Mouse (Mus musculus) spleen, postnatal 14 days (tissue): Measurements from ENCODE around the gene Cdv3.
"Not testable (repeated sequence)": the region's sequence is repeated elsewhere in the genome, so short reads cannot be mapped to it uniquely, and the experiment has no call there.

Experiments used
- DNase-seq, 2 experiments: peaks; one replicate each; pipeline ENCODE4 v3.0.0; 2021 to 2022; ENCODE audit warnings: low spot score in 2 of 2

Gene Cdv3

DNA sequence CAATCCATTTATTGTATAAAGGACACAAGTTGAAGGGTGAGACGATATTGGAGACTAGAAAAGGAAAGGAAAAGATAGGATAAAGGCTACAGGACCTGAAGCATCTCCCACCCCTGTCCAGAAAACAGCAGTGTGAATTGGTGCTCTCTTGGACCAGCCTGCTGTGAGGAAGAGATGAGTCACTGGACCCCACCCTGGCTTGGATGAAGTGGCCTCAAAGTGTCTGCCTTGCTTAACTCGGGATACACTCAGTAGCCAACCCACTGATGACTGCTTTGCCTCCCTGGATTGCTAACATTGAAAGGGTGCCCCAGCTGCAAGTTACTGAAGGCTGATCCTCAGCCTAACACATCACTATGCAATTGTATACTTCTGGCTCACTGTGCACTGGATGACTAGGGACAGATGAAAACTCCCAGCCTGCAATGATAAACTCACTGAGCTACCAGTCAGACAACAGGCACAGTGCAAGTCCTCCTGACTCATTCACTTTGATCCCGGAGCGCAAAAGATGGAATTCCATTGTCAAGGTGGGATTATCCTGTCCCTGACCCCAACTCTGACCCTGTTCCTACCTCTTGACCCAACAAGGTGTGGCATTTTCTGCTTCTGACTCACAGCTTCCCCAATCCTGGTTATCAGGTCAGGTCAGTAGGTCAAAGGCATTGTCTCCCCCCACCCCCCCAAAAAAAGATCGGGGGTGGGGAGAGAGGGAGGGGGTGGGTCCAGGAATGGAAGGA lies 6.8 kb upstream of the Cdv3 start:
- DNase-seq: no peak

- no peak for DNase-seq
Measured at GRCm38 (mm10) chr9:103369951-103370350, 4.3 kb upstream of the Cdv3 start.

GRCm38 (mm10) chr9:103366356-103366755 lies 716 bp upstream of the Cdv3 start:
- DNase-seq: no peak

DNA sequence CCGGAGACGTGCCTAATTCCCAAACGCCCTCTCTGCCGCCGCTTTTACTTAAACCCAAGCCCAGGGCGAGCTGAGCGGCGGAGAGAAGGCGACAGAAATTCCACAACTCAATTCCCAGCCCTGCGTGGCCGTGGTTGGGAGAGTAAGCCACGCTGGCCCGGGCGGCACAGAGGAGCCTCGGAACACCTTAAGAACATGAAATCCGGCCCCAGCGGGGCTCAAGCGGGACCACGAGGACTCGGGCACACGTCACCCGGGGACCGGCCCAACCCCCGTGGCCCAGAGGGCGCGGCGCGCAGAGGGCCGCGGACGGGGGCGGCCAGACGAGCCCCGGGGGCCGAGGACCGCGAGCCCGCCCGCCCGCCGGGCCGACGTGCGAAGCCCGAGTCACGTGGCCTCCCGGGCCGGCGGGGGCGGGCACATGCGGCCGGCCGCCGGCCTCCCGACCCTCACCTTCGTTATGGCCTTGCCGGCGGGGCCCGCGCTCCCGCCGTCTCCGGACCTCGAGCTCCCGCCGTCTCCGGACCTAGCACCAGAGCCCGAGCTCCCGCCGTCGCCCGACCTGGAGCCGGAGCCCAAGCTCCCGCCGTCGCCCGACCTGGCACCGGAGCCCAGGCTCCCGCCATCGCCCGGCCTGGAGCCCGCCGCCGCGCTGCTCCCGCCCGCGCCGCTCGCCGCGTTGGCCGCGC lies 895 bp downstream of the Cdv3 start:
- peak in 1 of 2 experiments; percentile 55 for DNase-seq

GRCm38 (mm10) chr9:103363730-103364417 lies 1.8 kb downstream of the Cdv3 start:
- no peak for DNase-seq

- no peak for DNase-seq
Measured at GRCm38 (mm10) chr9:103363088-103363487, 2.6 kb downstream of the Cdv3 start.

- DNase-seq: no peak
Measured at GRCm38 (mm10) chr9:103360642-103361041, 5.0 kb downstream of the Cdv3 start.

DNA sequence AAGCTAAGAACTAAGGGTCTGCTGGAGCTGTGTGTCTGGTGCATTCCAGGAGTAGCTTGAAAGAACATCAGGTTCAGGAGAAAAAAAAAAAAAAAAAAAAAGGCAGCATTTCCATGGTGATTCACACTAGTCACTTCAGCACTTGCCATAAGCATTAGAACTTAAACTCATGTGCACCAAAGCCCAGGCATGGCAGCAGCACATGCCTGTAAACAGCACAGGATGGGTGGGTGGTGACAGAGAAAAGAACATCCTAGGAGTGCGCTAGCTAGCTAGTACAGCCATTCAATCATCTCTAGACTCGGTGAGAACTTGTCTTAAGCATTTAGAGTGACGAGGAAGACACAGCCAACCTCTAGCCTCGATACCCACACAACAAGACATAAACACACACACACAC lies 7.1 kb downstream of the Cdv3 start:
- no peak for DNase-seq

- DNase-seq: no peak
Measured at GRCm38 (mm10) chr9:103357893-103358292, 7.7 kb downstream of the Cdv3 start.

- not testable (repeated sequence) for DNase-seq
Measured at GRCm38 (mm10) chr9:103353500-103354260, 12.0 kb downstream of the Cdv3 start.

DNA sequence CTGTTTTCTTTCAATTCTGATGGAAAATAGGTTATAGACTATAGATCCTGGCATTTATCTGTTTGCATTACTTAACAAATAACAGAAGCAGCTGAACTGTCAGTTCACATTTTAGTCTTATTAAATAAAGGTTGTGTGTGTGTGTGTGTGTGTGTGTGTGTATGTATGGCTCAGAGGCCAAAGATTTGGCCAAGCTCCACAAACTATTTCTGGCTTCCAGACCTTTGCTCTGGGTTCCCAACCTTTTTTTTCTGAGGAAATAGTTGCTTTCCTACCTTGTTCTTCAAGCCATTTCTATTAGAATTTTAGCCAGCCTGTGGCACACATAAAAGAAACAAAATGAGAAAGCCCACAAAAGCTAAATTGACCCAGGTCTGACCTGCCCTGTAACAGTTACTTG lies 16.8 kb downstream of the Cdv3 start:
- DNase-seq: no peak

GRCm38 (mm10) chr9:103347996-103348490 lies 17.6 kb downstream of the Cdv3 start:
- DNase-seq: no peak

GRCm38 (mm10) chr9:103347045-103347444 lies 18.6 kb downstream of the Cdv3 start:
- DNase-seq: no peak

- DNase-seq: no peak
Measured at GRCm38 (mm10) chr9:103336912-103337311, 28.7 kb downstream of the Cdv3 start.

DNA sequence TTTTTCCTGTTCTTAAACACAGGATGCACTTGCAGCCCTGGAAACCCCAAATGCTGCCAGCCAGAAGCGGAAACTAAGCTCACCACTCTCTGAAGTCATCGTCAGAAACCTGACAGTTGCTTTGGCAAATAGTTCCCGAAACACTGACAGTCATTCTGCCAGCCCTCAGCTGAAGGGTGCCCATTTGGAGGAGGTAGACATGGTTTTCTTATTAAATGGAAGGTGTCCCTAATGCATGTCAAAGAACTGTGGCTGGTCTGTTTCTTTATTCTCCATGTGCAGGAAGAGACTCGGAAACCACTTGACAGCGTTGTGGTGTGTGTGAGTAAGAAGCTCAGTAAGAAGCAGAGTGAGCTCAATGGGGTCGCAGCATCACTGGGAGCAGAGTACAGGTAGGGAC lies 33.0 kb downstream of the Cdv3 start:
- no peak for DNase-seq

DNA sequence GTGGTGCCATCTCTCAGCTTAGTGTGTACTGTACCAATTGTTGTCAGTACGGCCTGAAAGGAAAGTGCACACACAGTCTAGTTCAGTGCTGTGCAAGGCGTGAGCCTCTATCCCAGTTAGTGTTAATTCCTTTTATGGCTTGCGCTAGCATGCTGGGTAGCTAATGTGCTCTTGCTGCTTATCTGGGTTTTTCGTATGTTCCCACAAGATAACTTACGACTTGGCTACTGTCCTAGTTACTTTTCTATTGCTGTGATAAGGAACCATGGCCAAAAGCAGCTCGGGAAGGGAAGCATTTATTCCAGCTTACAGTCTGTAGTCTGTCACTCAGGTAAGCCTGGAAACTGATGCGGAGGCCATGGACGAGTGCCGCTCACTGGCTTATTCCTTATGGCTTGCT lies 39.2 kb downstream of the Cdv3 start:
- DNase-seq: no peak

DNA sequence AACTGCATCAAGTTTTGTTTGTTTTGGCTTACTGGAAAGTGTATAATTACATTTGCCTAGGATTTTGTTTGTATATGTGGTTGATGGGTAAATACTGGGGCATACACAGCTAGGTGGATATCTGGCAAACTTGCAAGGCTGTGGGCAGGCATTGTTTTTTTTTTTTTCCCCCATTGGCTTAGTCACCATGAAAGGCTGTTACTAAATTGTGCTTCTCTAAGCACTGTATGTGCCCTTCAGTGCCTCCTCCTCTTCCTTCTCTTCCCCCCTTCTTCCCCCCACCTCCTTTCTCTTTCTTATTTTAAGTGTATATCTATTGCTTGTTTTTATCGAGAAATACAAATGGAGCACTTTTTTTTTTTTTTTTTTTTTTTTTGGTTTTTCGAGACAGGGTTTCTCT lies 41.0 kb downstream of the Cdv3 start:
- no peak for DNase-seq

- DNase-seq: no peak
Measured at GRCm38 (mm10) chr9:103309832-103310231, 55.8 kb downstream of the Cdv3 start.

DNA sequence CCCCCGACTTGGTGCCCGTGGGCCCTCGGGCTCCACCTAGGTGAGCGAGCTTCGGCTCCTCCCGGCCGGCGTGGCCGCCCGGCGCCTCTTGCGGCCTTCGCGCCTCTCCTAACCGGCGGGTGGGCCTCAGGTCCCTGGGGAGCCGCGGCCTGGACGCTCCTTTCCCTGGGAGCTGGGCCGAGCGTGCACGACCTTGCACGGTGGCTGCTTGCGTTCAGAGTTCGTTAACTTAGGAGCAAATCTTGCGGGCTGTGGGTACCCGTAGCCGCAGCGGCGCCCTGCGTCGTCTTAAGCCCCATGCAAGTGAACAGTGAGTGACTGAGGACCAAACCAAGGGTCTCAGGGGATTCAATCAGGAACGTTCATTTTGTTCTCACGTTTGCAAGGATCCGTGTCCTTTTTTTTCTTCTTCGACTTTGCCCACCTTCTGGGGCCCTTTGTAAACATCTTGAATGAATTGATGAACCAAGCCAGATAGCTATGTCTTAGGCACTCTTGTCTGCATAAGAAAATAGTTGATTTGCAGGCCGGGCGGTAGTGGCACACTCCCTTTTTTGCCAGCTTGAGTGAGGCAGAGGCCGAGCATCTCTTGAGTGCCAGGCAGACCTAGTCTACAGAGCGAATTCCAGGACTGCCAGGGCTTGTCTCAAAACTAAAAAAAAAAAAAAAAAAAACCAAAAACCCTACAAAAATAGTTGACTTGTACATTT lies 60.2 kb downstream of the Cdv3 start:
- peak in 1 of 2 experiments; percentile 24 for DNase-seq

DNA sequence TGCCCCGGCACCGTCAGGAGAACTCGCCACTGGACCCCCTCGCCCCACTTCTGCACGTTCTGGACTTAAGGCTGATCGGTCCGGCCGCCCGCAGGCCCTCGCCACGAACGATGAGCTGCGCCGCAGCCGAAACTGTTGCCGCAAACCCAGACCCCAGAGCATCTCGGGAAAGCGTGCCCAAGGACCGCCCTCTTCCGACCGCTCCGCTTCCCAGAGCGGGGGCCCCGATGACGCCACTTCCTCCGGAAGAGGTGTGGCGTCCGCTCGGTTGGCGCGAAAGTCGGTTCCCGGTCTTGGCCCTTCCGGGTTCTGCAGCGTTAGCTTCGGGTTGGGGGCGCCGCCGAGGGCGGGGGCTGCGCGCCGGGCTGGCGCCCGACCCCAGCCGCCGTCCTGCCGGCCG lies 60.7 kb downstream of the Cdv3 start, which contains the start of the genes 1300017J02Rik and Topbp1:
Gene 1300017J02Rik (minus strand): TSS at position 156 of the 400 bp plus-strand sequence.
Gene Topbp1 (plus strand): TSS at position 289 of the 400 bp plus-strand sequence.
- peak; percentile 84 to 92 for DNase-seq
